Mouse (Mus musculus) liver, postnatal 0 days (tissue): Measurements from ENCODE around the gene Nav3.

ENCODE experiments used
- CTCF ChIP-seq: sonication (generic); IDR thresholded peaks from 2 replicates; pipeline ENCODE4 v1.5.1; 2016; ENCODE audit warnings: antibody characterized with exemption, low read depth
- EP300 ChIP-seq: IDR thresholded peaks from 2 replicates; pipeline ENCODE4 v1.6.1; 2016; ENCODE audit warnings: antibody characterized with exemption, low read depth, mild to moderate bottlenecking

GRCm38 (mm10) chr10:110019266-110019866 is 436.6 kb downstream of the Nav3 start:
- TF ChIP-seq EP300 (no peak), CTCF (no peak)
